Mouse (Mus musculus) kidney, adult 18-20 months (tissue): ENCODE measurements around the gene Nptx1.
A peak's percentile ranks its signal among the peaks of the same experiment; 100 is the strongest.

ENCODE experiments used
- DNase-seq: peaks from one replicate; pipeline ENCODE4 v3.0.0; 2021

The Nptx1 gene

DNA sequence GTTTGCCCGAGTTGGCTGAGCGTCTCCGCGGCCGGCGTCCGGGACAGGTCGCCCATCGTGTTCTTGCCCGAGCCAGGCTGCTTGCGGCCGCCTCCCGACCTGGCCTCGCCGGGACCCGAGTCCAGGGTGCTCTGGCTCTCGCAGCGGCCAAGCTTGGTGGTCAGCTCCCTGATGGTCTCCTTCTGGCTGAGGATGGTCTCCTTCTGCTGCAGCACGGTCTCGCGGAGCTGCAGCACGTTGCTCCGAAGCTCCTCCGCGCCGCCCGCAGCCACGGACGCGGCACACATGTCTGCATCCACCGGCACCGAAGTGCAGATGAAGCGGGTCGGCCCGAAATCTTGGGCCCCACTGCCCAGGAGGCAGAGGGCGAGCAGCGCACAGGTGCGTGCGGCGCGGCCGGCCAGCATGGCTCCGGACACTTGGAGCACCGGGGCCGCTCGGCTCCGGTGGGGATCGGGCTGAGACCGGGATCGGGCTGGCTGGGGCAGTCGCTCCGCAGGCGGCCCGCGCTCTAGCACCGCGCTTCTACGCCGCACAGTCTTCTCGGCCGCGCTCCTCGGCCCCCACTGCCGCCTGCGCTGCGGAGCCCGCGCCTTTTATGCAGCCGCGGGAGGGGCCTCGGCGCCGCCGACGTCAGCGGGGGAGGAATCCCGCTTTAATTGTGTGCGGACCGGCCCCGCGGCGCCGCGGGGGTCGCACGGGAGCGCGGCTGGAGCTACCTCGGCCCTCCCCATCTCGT, at the start of gene Nptx1:
Gene Nptx1 (minus strand): TSS at position 571 of the 739 bp plus-strand sequence.
- peak; percentile 29 for DNase-seq

DNA sequence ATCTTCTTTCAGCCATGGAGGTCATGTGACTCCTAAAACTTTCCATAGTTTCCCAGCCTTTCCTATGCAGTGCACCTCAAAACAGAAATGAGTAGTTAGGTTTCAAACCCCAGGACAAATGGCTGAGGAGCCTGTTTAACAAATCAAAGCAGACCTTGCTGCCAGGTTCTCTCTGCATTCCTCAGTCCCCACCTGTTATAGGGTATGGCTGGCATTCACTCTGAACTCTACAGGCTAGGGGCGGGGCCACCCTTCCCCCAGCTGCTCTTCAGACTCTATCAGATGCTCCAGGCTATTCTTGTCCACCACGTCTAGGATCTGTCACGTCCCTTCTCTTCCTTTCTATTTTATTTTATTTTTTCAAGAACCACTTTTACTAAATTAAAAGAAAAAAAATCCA, 46.4 kb upstream of the Nptx1 start:
- no peak for DNase-seq

DNA sequence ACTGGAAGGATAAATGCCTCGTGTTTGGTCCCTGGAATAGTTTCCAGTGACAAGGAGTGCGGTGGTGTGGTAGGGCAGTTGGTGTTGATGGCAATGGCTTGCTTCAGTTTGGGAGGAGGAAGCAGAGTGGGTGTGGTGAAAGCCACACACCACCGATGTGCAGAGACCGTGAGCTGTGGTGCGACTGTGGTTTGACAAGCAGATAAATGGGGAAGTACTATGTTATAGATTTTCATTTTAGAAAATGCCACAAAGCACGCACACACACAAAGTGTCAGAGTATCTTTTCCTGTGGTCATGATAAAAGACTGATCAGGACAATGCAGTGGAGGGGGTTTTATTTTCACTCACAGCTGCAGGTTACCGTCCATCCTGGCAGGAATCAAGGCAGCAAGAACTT, 41.7 kb upstream of the Nptx1 start:
- DNase-seq = no peak

DNA sequence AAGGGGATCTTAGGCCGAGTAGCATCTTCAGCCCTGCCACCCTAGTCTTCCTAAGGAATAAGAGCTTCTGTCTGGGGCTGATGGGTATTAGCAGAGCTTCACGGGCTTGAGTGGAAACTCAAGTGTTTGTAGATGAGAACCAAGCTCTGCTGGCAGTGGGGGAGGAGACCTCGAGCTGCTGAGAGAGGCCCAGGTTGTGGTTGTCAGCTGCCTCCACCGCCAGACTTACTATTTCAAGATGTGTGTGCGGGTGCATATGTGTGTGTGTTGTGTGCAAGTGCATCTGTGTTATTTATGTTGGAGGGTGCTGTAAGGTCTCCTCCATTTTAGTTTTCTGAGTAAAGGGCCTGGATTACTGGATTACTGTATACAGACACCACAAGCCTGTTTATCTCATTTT, 39.6 kb upstream of the Nptx1 start:
- DNase-seq = no peak

DNA sequence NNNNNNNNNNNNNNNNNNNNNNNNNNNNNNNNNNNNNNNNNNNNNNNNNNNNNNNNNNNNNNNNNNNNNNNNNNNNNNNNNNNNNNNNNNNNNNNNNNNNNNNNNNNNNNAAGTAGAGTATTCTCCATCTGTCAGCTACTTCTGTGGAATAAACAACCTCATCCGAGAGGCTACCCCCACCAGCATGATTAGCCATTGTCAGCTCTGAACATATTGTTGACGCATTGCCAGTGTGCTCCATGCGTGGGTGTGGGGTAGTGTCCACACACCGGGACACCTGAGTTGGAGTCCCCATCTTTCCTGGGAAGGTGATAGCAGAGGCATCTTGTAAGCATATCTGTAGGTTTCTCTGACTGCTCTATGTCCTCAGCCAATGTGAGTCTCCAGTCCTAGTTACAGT, 39.0 kb upstream of the Nptx1 start:
- no peak for DNase-seq

DNA sequence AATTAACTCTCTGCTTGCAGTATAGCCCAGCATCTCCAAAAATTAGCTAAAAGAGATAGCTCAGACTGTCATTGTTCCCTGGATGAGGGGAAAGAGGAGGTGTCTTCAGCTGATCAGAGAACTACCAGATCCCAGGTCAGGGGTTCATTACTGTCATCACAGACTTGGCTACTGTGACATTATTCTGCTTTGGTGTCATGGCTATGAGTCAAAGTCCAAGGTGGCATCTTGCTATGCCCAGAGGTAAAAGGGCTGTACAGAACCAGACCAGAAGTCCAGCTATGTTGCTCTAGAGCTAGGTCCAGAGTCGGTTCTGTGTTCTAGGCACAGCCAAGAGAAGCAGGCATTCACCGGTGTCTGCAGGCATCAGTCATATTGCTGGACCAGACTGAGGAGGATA, 30.2 kb upstream of the Nptx1 start:
- DNase-seq = no peak

DNA sequence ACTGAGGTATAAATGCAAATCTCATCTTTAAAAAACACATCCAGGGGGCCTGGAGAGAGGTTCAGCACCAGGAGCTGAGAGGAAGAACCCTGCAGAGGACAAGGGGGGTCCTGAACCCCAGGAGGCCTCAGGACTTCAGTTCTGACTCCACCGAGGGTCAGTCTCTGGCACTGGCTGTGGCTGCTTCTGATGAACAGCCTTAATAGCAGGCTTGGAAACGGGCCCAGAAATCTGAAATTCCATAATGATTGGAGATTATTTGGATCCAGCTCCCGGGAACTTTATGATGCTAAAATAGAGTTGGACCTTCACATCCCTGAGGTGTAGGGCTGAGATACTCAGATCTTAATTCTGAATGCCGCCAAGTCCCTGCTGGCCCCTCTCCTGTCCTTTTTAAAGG, 29.3 kb upstream of the Nptx1 start:
- no peak for DNase-seq

DNA sequence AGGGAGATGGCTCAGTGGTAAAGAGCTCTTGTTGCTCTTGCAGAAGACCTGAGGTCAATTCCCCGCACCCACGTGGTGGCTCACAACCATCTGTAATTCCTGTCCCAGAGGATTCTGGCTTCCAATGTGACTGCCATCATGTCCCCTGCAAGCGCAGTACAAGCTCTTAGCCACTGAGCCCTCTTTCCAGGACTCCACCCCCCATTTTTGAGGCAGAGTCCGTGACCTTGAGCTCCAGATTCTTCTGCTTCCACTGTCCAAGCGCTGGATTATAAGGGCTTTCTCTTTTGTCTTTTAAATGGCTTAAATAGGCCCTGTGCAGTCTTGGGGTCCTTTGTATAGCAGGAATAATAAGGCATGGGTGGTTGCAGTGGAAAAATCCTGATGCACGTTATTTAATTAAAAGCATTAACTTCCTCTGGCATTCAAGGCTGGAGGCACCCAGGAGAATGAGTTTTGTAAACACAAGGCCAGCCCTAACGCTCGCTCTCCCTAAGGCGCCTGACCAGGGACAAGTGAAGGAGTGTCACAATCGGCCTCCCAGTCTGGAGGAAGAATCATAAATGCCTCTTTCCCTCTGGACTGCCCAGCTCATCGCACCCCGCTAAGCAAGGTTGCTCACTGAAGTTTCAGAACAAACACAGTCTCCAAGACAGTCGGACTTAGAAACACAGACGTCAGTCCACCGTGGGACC, 24.9 kb upstream of the Nptx1 start:
- no peak for DNase-seq

DNA sequence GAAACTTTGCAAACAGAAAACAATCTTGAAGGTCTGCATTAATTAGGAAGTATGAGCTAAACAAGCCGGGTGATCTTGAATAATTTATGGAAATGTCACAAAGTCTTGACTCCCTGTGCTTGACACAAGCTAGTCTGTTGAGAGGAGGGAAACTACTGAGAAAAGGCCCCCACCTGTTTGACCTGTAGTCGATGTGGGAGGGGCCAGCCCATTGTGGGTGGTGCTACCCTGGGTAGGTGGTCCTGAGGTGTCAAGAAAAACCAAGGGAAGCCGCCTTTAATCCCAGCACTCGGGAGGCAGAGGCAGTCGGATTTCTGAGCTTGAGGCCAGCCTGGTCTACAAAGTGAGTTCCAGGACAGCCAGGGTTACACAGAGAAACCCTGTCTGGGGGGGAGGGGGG, 18.6 kb upstream of the Nptx1 start:
- no peak for DNase-seq

DNA sequence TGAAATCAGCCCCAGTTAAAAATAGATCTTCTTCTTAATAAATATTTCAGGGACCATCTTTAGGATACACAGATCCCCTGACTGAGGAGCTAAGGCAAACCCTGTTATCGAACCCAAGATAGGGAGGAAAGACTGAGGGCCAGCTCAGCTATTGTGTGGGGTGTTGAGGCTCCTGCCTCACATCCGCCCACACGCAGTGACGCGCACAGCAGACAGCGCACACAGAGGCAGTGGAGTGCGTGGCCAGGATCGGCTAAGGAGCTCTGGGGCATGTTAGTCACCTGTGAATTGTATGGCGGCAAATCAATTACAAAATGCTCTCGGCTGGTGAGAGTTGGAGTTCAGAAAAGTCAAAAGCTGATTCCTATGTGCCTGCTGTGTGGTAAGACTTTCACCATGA, 18.1 kb upstream of the Nptx1 start:
- DNase-seq = no peak

DNA sequence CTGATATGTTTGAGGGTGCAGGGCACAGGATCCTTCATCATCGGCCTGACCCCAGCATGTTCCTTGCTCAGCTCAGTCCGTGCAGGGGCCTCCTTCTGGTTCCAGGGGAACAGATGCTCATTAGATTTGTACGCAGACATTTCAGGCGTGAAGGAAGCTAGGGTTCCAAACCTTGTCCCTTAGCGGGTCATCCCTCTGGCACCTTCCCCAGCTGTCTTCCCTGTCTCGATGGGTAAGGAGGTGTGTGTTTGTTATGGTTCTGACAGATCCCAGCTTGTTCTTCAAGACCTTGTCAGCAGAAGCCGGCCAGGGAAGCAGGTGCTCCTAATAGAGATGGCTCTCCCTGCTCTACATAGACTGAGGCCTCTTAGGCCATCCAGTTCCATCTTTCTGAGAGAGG, 17.5 kb upstream of the Nptx1 start:
- DNase-seq = no peak

DNA sequence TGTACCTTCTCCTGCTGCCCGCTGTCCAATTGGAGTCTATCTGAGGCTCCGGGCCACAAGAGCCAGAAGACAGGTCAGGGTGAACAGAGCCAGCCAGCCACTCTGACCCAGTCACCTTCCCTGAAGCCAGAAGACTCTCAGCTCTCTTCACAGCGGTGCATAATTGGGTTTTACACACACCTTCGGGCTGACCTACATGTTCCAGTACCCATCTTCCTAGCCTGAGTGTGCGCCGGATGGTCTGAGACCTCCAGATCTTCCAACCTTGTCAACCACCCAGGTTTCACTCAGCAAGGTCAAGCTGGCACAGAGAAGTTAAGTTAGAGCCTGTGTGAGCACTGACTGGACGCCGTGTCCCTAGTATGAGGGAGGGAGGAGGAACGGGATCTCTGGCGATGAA, 16.8 kb upstream of the Nptx1 start:
- no peak for DNase-seq

DNA sequence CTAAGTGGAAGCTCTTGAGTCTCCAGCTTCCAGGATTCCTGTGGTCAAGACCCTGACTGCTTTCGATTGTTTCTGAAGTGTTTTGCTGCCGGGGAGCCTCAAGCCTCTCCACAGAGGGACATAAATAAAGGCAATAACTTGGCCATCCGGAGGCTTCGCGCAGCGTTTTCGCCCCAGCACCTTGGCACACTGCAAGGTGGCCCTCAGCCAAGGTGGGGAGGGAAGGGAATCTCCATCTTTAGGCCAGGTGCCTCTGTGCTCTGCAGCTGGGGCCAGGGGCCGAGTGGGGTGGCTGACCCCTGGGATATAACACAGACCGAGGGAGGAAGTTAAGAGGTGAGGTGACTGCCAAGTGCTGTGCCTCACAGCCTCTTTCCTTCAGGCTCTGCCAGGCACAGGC, 15.6 kb upstream of the Nptx1 start:
- no peak for DNase-seq

DNA sequence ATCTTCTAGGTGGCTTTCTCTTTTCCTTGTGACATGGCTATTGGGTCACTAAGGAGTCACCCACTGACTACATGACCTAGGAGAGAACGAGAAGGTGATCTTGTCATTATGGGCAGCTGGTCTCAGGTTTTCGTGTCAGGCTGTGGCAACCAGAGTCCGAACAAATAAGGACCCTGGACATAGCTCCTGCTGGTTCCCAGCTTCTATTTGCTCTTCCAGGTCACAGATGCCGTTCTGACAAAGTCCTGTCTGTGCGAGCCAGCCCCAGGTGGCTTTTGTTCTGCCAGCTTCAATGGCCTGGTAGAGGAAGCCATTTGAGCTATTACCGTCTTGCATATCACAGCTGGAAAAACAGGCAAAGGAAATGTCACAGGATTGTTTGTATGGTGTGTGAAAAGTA, 14.7 kb upstream of the Nptx1 start:
- no peak for DNase-seq

DNA sequence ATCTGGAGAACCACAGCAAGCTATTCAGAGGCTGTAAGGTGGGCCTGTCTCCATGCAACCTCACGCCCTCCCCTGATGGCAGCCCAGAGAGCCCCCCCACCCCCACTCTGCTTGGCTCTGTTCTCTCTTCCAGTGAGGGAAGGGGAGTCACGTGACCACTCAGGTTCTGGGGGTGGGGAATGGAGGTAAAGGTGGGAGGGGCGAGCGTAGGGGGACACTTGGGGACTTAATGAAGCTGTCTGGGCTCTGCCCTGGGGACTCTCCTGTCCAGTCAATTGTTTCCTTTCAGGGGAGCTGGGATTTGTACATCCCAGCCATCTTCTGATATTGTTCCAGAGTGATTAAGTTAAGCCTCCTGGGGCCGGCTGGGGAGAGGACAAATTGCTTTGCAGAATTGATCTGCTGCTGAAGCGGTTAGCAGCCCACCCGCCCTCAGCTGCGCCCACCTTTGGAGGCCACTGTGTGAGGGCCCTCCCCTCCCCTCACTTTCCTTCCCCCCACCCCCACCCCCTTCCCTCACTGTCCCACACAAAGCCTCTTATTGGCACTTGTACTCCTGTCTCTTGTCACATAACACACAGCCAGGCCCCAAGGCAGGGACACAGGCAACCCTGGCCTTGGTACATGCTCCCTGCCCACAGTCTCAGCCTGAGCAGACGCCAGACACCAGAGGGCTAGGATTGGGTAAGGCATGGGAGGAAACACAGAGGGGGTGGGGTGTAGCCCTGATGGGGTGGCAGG, 11.5 kb upstream of the Nptx1 start:
- DNase-seq = no peak

DNA sequence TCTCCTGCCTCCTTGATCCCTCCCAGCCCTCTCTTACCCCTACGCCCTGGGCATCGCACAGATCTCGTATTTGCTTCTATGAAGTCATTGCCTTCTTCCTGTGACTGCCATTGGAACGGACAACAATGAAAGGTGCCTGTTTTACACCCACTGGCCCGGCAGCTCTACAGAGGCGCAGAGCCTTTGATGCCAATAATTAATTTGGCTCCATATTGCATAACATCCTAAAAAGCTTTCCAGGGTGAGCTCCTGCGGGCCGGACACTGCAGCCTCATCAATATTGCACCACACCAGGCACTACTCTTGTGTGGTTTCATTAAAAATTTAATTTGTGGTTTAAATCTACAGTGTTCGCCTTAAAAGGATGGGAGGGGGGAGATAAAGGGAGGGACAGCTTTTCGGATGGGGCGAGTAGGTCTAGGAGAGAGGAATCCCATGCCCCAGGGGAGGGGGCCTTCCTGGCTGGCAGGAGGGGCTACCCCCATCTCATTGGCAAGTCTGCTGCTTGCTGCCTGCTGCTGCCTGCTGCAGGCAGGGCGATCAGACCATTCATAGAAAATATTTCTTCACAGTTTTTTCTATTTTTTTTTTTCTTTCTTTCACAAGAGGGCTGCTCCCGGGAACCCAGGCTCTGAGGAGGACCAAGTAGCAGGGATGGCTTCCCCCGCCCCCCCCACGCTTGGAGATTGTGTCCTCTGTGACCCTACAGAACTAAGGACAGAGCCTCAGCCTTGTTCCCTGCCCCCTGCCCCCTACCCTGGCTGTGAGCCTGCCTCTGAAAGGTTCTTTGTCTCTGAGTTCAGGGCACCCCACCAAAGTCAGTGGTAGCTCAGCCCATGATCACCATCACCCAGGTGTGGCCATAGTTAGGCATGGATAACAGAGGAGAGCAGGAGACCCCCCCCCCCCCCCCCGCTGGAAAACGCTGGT, 10.7 kb upstream of the Nptx1 start:
- DNase-seq = no peak

DNA sequence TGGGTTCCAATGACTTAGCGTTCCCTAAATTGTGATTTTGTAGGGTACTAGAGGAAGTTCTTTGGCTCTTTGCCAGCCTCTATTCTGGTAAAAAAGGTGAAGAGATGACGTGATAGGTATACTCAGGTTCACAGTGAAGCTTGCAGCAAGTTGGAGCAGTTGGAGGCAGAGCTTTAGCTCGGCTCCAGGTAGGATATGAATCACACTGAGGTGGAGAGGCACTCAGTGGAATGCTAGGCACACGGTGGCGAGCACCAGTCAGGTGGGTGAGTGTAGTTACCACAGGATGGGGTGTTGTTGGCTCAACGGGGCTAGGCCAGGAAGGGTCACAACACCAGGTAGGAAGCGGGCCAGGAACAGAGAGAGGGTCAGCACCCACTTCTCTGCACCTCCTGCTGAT, 7.6 kb upstream of the Nptx1 start:
- no peak for DNase-seq

DNA sequence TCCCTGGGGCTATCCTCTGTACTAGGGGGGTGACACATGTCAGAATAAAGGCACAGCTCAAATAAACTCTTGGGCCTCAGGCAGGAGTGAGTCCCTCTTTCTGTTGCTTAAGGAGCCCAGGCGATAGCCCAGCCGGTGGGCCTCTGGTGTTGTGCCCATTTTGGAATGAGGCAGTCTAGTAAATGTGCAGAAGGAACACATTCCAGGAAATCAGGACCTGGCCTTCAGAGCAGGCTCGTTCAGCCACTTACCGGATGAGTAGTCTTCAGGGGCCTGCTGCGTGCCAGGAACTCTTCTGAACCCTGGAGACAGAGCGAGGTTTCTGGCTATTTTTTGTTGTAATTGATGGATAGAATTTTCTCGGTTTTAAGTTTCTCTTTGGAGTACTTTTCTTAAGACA, 7.2 kb upstream of the Nptx1 start:
- no peak for DNase-seq

DNA sequence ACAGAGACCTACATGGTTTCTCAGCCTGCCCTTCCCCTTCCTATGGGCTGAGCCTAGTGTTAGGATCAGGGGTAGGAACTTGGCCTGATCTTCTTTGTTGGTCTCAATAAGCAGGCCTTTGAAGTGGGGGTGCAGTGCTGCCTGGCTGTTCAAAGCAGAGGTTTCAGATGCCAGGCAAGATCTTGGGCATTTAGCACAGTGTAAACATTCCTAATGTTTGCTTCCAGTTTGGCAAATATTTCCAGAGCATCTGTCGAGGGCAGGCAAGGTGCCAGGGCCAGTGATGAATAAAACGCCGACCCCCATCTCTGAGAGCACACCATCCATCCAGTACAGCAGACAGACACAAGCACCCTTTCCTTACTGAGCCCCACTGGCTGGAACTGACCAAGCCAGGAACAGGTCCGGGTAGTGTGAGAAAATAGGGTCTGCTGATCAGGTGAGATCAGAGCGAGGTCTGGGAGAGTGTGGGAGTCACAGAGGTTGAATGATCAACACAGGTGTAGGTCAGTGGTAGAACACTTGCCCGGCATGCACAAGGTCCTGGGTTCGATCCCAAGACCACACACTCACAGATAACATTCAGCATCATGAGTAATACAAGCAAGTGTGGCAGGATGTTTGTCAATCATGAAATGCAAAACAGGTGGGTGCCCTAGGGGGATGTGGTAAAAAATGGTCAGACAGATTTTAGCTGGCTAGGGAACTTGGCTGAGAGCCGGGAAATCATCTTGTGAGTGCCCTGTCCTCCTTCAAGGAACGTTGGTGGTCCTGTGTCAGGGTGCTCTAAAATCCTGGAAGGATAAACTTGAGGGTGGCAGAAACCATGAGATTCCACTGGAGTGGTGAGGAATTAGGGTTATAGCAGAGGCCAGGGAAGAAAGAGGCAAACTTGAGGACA, 5.6 kb upstream of the Nptx1 start:
- no peak for DNase-seq

DNA sequence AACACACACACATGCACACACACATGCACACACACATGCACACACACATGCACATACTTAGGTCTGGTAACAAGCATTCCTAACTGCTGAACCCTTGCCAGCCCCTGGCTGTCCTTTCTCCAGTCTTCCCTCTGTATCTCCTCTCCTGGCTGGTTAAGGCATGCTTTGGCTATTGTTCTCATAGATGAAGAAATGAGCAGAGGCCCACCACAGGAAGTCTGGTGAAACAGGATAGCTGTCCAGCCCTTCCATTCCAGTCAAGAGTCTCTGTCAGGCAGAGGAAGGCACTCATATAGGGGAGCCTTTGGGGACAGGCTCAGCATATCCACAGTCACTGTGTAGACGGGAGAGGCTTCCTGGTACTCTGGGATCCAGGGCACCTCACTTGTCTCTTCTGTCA, 4.7 kb upstream of the Nptx1 start:
- no peak for DNase-seq

DNA sequence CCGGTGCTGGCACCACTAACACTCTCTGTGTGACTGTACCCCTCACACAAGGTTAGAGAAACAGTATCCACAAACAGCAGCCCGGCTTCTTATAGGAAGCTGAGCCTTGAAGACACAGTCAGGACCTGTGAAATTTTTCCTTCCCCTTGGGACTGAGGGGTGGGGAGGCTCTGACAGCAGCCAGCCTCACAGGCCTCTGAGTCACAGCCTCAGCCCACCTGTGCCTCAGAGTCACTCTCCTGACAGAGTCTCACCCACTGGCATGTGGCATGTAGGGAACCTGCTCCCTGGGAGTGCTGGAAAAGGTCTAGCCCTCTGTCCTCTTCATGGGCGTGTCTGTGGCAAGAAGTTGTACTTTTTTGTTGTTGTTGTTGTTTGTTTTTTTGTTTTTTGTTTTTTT, 3.9 kb upstream of the Nptx1 start:
- DNase-seq = no peak
